Mouse (Mus musculus) midbrain, embryonic 14.5 days (tissue): ENCODE results near the gene Zfp143. TPM values are rescaled to one million over a fixed set of nuclear protein-coding genes. Genes with fewer than 3 reads are reported as not detected.
A peak's percentile ranks its signal among the peaks of the same experiment; 100 is the strongest.

Source experiments
- ATAC-seq: fragments of 200-750 bp; cut with Nextera tagmentation; 2 replicates; pipeline ENCODE4 v1.8.0; 2017; ENCODE audit warnings: moderate number of reproducible peaks, moderate library complexity; ENCODE audit not compliant: low FRiP score, low TSS enrichment
- DNase-seq: peaks from one replicate; pipeline ENCODE4 v3.0.0-alpha.2; 2015
- H3K27ac ChIP-seq: fragments of 300-500 bp; sonication (generic); replicated peaks from 2 replicates; pipeline ENCODE4 v1.5.1; 2014; ENCODE audit warnings: mild to moderate bottlenecking, low read depth, low read length, moderate library complexity
- H3K27me3 ChIP-seq: fragments of 300-500 bp; sonication (generic); 2 replicates; pipeline ENCODE4 v1.6.1; 2014; ENCODE audit warnings: low read length, control low read depth, mixed read lengths; ENCODE audit not compliant: control insufficient read depth, insufficient read depth
- H3K36me3 ChIP-seq: fragments of 300-500 bp; sonication (generic); 2 replicates; pipeline ENCODE4 v1.6.1; 2014; ENCODE audit warnings: low read length, control low read depth; ENCODE audit not compliant: control insufficient read depth, insufficient read depth
- H3K4me1 ChIP-seq: fragments of 300-500 bp; sonication (generic); 2 replicates; pipeline ENCODE4 v1.6.1; 2014; ENCODE audit warnings: mild to moderate bottlenecking, antibody characterized with exemption, low read length, control low read depth; ENCODE audit not compliant: control insufficient read depth, insufficient read depth
- H3K4me2 ChIP-seq: fragments of 300-500 bp; sonication (generic); 2 replicates; pipeline ENCODE4 v1.6.1; 2014; ENCODE audit warnings: mild to moderate bottlenecking, low read length, moderate library complexity
- H3K4me3 ChIP-seq: fragments of 300-500 bp; sonication (generic); replicated peaks from 2 replicates; pipeline ENCODE4 v1.5.1; 2014; ENCODE audit warnings: low read depth, low read length
- H3K9ac ChIP-seq: fragments of 300-500 bp; sonication (generic); replicated peaks from 2 replicates; pipeline ENCODE4 v1.6.1; 2014; ENCODE audit warnings: mild to moderate bottlenecking, low read length, moderate library complexity
- H3K9me3 ChIP-seq: fragments of 300-500 bp; sonication (generic); 2 replicates; pipeline ENCODE4 v1.6.1; 2016; ENCODE audit warnings: low read length, control low read depth, mixed read lengths; ENCODE audit not compliant: control insufficient read depth
- WGBS: fragments of 180-500 bp; shearing (Covaris S2); extraction: QIAGEN DNeasy Blood & Tissue Kit; methylation state at CpG from one replicate; pipeline ENCODE4 v1.1.7; 2014; 5-methylcytosine and 5-hydroxymethylcytosine counted together
- polyA plus RNA-seq: library from polyadenylated mRNA; unstranded; fragments of >200 nt; fragmentation: Nextera tagmentation; extraction: Ambion mirVana; gene quantifications from 2 replicates; pipeline ENCODE4 v1.2.1, GENCODE M21; 2014

Gene Zfp143
- polyA plus RNA-seq, 1 experiment from 2014 or later, result 21.7 TPM

GRCm38 (mm10) chr7:110078168-110078567 lies 17.2 kb downstream of the Zfp143 start:
- Histone ChIP-seq H3K27me3 (no peaks in the 10 kb centered on the region), H3K36me3 (peaks cover 92% of the 10 kb centered on the region), H3K27ac (no peak overlapping the region), H3K9me3 (no peaks in the 10 kb centered on the region), H3K9ac (no peak overlapping the region), H3K4me1 (no peaks in the 10 kb centered on the region), H3K4me2 (no peak overlapping the region), H3K4me3 (no peak overlapping the region)
- ATAC-seq (no peak), DNase-seq (no peak)
- WGBS, result 97% methylated on average over 5 of the region's 5 CpGs

- no peak overlapping the region for H3K4me3 ChIP-seq
- no peak overlapping the region for H3K27ac ChIP-seq
- H3K36me3 ChIP-seq, result peaks cover 94% of the 10 kb centered on the region
- DNase-seq (peak; percentile 89), ATAC-seq (no peak; the same call in 1 of the 2 replicates)
- H3K4me2 ChIP-seq, result no peak overlapping the region
- no peak overlapping the region for H3K9ac ChIP-seq
- H3K4me1 ChIP-seq, result no peaks in the 10 kb centered on the region
- no peaks in the 10 kb centered on the region for H3K9me3 ChIP-seq
- no peaks in the 10 kb centered on the region for H3K27me3 ChIP-seq
- 74% methylated on average over 13 of the region's 13 CpGs for WGBS
Observed at GRCm38 (mm10) chr7:110083386-110084165, 22.6 kb downstream of the Zfp143 start.

GRCm38 (mm10) chr7:110085217-110085616 lies 24.2 kb downstream of the Zfp143 start:
- Histone ChIP-seq H3K4me1 (no peaks in the 10 kb centered on the region), H3K4me3 (no peak overlapping the region), H3K9me3 (no peaks in the 10 kb centered on the region), H3K4me2 (no peak overlapping the region), H3K27me3 (no peaks in the 10 kb centered on the region), H3K36me3 (peaks cover 93% of the 10 kb centered on the region), H3K9ac (no peak overlapping the region), H3K27ac (no peak overlapping the region)
- DNase-seq (no peak), ATAC-seq (no peak)

- no peak overlapping the region for H3K4me2 ChIP-seq
- DNase-seq (no peak), ATAC-seq (no peak)
- H3K27ac ChIP-seq, result no peak overlapping the region
- 87% methylated on average over 4 of the region's 4 CpGs for WGBS
- H3K9me3 ChIP-seq, result no peaks in the 10 kb centered on the region
- H3K4me1 ChIP-seq, result no peaks in the 10 kb centered on the region
- no peaks in the 10 kb centered on the region for H3K27me3 ChIP-seq
- no peak overlapping the region for H3K9ac ChIP-seq
- H3K36me3 ChIP-seq, result peaks cover 92% of the 10 kb centered on the region
- H3K4me3 ChIP-seq, result no peak overlapping the region
Observed at GRCm38 (mm10) chr7:110087914-110088313, 26.9 kb downstream of the Zfp143 start.

GRCm38 (mm10) chr7:110091670-110092069 lies 30.7 kb downstream of the Zfp143 start:
- peak; percentile 52 for DNase-seq
- H3K9me3 ChIP-seq, result no peaks in the 10 kb centered on the region

GRCm38 (mm10) chr7:110096332-110096731 lies 35.3 kb downstream of the Zfp143 start:
- Histone ChIP-seq H3K9me3 (no peaks in the 10 kb centered on the region), H3K4me2 (no peak overlapping the region), H3K27ac (no peak overlapping the region), H3K27me3 (no peaks in the 10 kb centered on the region), H3K4me1 (no peaks in the 10 kb centered on the region), H3K9ac (no peak overlapping the region), H3K4me3 (no peak overlapping the region), H3K36me3 (peaks cover 57% of the 10 kb centered on the region)
- DNase-seq (no peak), ATAC-seq (no peak)
- 91% methylated on average over 4 of the region's 4 CpGs for WGBS

More at GRCm38 (mm10) chr7:110091670-110092069, 30.7 kb downstream of the Zfp143 start:
- Histone ChIP-seq H3K4me1 (no peaks in the 10 kb centered on the region), H3K27ac (no peak overlapping the region), H3K36me3 (peaks cover 93% of the 10 kb centered on the region), H3K4me2 (no peak overlapping the region), H3K4me3 (no peak overlapping the region), H3K9ac (no peak overlapping the region), H3K27me3 (no peaks in the 10 kb centered on the region)
- WGBS, result 62% methylated on average over 7 of the region's 7 CpGs
- ATAC-seq, result no peak

- 75% methylated on average over 7 of the region's 7 CpGs for WGBS
- peaks cover 48% of the 10 kb centered on the region for H3K36me3 ChIP-seq
- no peaks in the 10 kb centered on the region for H3K27me3 ChIP-seq
- no peaks in the 10 kb centered on the region for H3K4me1 ChIP-seq
- no peaks in the 10 kb centered on the region for H3K9me3 ChIP-seq
- H3K9ac ChIP-seq, result no peak overlapping the region
- no peak overlapping the region for H3K4me3 ChIP-seq
- ATAC-seq (no peak), DNase-seq (no peak)
- H3K27ac ChIP-seq, result no peak overlapping the region
- H3K4me2 ChIP-seq, result no peak overlapping the region
Observed at GRCm38 (mm10) chr7:110097106-110097793, 36.2 kb downstream of the Zfp143 start.

GRCm38 (mm10) chr7:110100854-110101253 lies 39.8 kb downstream of the Zfp143 start:
- Histone ChIP-seq H3K27ac (no peak overlapping the region), H3K9ac (no peak overlapping the region), H3K27me3 (no peaks in the 10 kb centered on the region), H3K4me1 (no peaks in the 10 kb centered on the region), H3K4me3 (no peak overlapping the region), H3K36me3 (peaks cover 13% of the 10 kb centered on the region), H3K4me2 (no peak overlapping the region), H3K9me3 (no peaks in the 10 kb centered on the region)
- ATAC-seq (no peak), DNase-seq (no peak)
- 65% methylated on average over 6 of the region's 6 CpGs for WGBS

- H3K9me3 ChIP-seq, result no peaks in the 10 kb centered on the region
- WGBS, result 89% methylated on average over 5 of the region's 5 CpGs
- H3K27me3 ChIP-seq, result no peaks in the 10 kb centered on the region
- peaks cover 9% of the 10 kb centered on the region for H3K36me3 ChIP-seq
- DNase-seq (no peak), ATAC-seq (no peak)
- no peak overlapping the region for H3K9ac ChIP-seq
- H3K27ac ChIP-seq, result no peak overlapping the region
- H3K4me3 ChIP-seq, result no peak overlapping the region
- no peak overlapping the region for H3K4me2 ChIP-seq
- H3K4me1 ChIP-seq, result no peaks in the 10 kb centered on the region
Observed at GRCm38 (mm10) chr7:110101266-110101665, 40.2 kb downstream of the Zfp143 start.
